Mouse (Mus musculus): ENCODE data around the gene Cacna1a.

Cacna1a gene

GRCm38 (mm10) chr8:84637946-84638554 is 249.8 kb downstream of the Cacna1a start:
- DNase-seq (ENCODE audit: low spot score): peak; percentile 50

GRCm38 (mm10) chr8:84638555-84639161 is 250.4 kb downstream of the Cacna1a start:
- no peak for DNase-seq (ENCODE audit: low spot score)

- peak; percentile 96 for DNase-seq (ENCODE audit: low spot score)
Measured at GRCm38 (mm10) chr8:84639162-84640009, 251.1 kb downstream of the Cacna1a start.

GRCm38 (mm10) chr8:84640010-84640588 is 251.9 kb downstream of the Cacna1a start:
- DNase-seq (ENCODE audit: low spot score): peak; percentile 42

GRCm38 (mm10) chr8:84640617-84641294 is 252.5 kb downstream of the Cacna1a start:
- no peak for DNase-seq (ENCODE audit: low spot score)

- no peak for DNase-seq (ENCODE audit: low spot score)
Measured at GRCm38 (mm10) chr8:84641578-84642361, 253.5 kb downstream of the Cacna1a start.

- no peak for DNase-seq (ENCODE audit: low spot score)
Measured at GRCm38 (mm10) chr8:84643019-84643418, 254.8 kb downstream of the Cacna1a start.

GRCm38 (mm10) chr8:84646800-84647199 is 258.6 kb downstream of the Cacna1a start:
- DNase-seq (ENCODE audit: low spot score): peak; percentile 62

- DNase-seq (ENCODE audit: low spot score): peak; percentile 91
Measured at GRCm38 (mm10) chr8:84647461-84647901, 259.2 kb downstream of the Cacna1a start.

- no peak for DNase-seq (ENCODE audit: low spot score)
Measured at GRCm38 (mm10) chr8:84650213-84650612, 262.0 kb downstream of the Cacna1a start.

GRCm38 (mm10) chr8:84653092-84653631 is 264.9 kb downstream of the Cacna1a start:
- peak; percentile 34 for DNase-seq (ENCODE audit: low spot score)

- DNase-seq (ENCODE audit: low spot score): peak; percentile 68
Measured at GRCm38 (mm10) chr8:84654597-84654996, 266.4 kb downstream of the Cacna1a start.

- peak; percentile 94 for DNase-seq (ENCODE audit: low spot score)
Measured at GRCm38 (mm10) chr8:84655336-84656190, 267.3 kb downstream of the Cacna1a start.

GRCm38 (mm10) chr8:84656191-84656525 is 267.9 kb downstream of the Cacna1a start:
- DNase-seq (ENCODE audit: low spot score): peak; percentile 86

- DNase-seq (ENCODE audit: low spot score): peak; percentile 88
Measured at GRCm38 (mm10) chr8:84656641-84657126, 268.4 kb downstream of the Cacna1a start.

GRCm38 (mm10) chr8:84657203-84657602 is 269.0 kb downstream of the Cacna1a start:
- DNase-seq (ENCODE audit: low spot score): no peak

GRCm38 (mm10) chr8:84657680-84658079 is 269.4 kb downstream of the Cacna1a start:
- DNase-seq (ENCODE audit: low spot score): peak; percentile 19

- no peak for DNase-seq (ENCODE audit: low spot score)
Measured at GRCm38 (mm10) chr8:84658951-84659350, 270.7 kb downstream of the Cacna1a start.

GRCm38 (mm10) chr8:84659936-84660818 is 271.9 kb downstream of the Cacna1a start:
- DNase-seq (ENCODE audit: low spot score): peak; percentile 89

All from embryo, embryonic 10.5 days (tissue).